Mouse (Mus musculus) small intestine, adult 2 months (tissue): ENCODE data around the gene Tefm. TPM values are rescaled to one million over a fixed set of nuclear protein-coding genes. Genes with fewer than 3 reads are reported as not detected.
"Not testable (repeated sequence)": the region's sequence is repeated elsewhere in the genome, so short reads cannot be mapped to it uniquely, and the experiment has no call there.

Source experiments
- H3K27ac ChIP-seq: fragments of 200-500 bp; 2 replicates; pipeline ENCODE4 v1.5.1; 2012; ENCODE audit warnings: low read depth, low read length, control low read depth, inconsistent platforms; ENCODE audit not compliant: insufficient read depth
- H3K27me3 ChIP-seq: fragments of 200-500 bp; 2 replicates; pipeline ENCODE4 v1.6.1; 2012; ENCODE audit warnings: mild to moderate bottlenecking, moderate library complexity, low read length, inconsistent platforms; ENCODE audit not compliant: control insufficient read depth, insufficient read depth
- H3K36me3 ChIP-seq: fragments of 200-500 bp; 2 replicates; pipeline ENCODE4 v1.6.1; 2012; ENCODE audit warnings: mild to moderate bottlenecking, low read length, control low read depth, inconsistent platforms; ENCODE audit not compliant: control insufficient read depth, insufficient read depth
- H3K4me1 ChIP-seq: fragments of 200-500 bp; 2 replicates; pipeline ENCODE4 v1.6.1; 2012; ENCODE audit warnings: low read length, inconsistent platforms, mixed read lengths; ENCODE audit not compliant: control insufficient read depth, insufficient read depth, insufficient read length
- H3K4me3 ChIP-seq: fragments of 200-500 bp; 2 replicates; pipeline ENCODE4 v1.5.1; 2012; ENCODE audit warnings: low read depth, mild to moderate bottlenecking, control low read depth, inconsistent platforms, low read length, moderate library complexity
- CTCF ChIP-seq: fragments of 200-500 bp; IDR thresholded peaks from 2 replicates; pipeline ENCODE4 v1.5.1; 2012; ENCODE audit warnings: low read depth, mild to moderate bottlenecking, control low read depth, inconsistent platforms, low read length, moderate library complexity, mixed read lengths; ENCODE audit not compliant: insufficient replicate concordance, insufficient read length; ENCODE audit errors: extremely low read depth
- POLR2A ChIP-seq: fragments of 200-500 bp; IDR thresholded peaks from 2 replicates; pipeline ENCODE4 v1.6.1; 2012; ENCODE audit warnings: low read depth, mild to moderate bottlenecking, control low read depth, inconsistent platforms, low read length, moderate library complexity
- WGBS: fragments of 180-500 bp; shearing (Covaris S2); methylation state at CpG from one replicate; pipeline ENCODE4 v1.1.7; 2018; 5-methylcytosine and 5-hydroxymethylcytosine counted together
- polyA plus RNA-seq: library from polyadenylated mRNA; depleted of rRNA; stranded (reverse); fragments of >200 nt; gene quantifications from 2 replicates; pipeline ENCODE4 v1.2.3, GENCODE M21; 2012; rRNA removed

The Tefm gene
- 0.60 and 1.1 TPM in 2 replicates for polyA plus RNA-seq

GRCm38 (mm10) chr11:80141825-80142521, at the start of gene Tefm:
TSS of gene Tefm (minus strand) at chr11:80142175.
- under 1% methylated on average over 40 of the region's 40 CpGs for WGBS
- Histone ChIP-seq H3K27me3 (no peaks in the 10 kb centered on the region), H3K4me3 (peak within 1 kb of the TSS; percentile 93), H3K36me3 (peaks cover 2% of the 10 kb centered on the region; the same call in 1 of the 2 replicates), H3K27ac (peak within 1 kb of the TSS; percentile 83), H3K4me1 (peaks cover 16% of the 10 kb centered on the region)
- no peak for TF ChIP-seq CTCF
- peak; percentile 56; the same call in 1 of the 2 replicates for TF ChIP-seq POLR2A

- Histone ChIP-seq H3K4me3 (no peak overlapping the region), H3K27me3 (no peaks in the 10 kb centered on the region), H3K36me3 (peaks cover 21% of the 10 kb centered on the region), H3K4me1 (no peaks in the 10 kb centered on the region), H3K27ac (no peak overlapping the region)
- TF ChIP-seq CTCF = no peak
- TF ChIP-seq POLR2A = no peak
- 77% methylated on average over 4 of the region's 4 CpGs for WGBS
Measured at GRCm38 (mm10) chr11:80190280-80190679, 48.3 kb upstream of the Tefm start.

- not testable (repeated sequence) for H3K27me3 ChIP-seq, H3K36me3 ChIP-seq, H3K4me1 ChIP-seq
- Histone ChIP-seq H3K4me3 (peak overlapping the region; percentile 7; the same call in 1 of the 2 replicates), H3K27ac (0 out of 2 replicates have a peak overlapping the region, but pooled peaks have one; percentile 16)
- WGBS = 58% methylated on average over 5 of the region's 5 CpGs
Measured at GRCm38 (mm10) chr11:80185441-80185976, 43.5 kb upstream of the Tefm start.

GRCm38 (mm10) chr11:80184531-80185071, 42.6 kb upstream of the Tefm start:
- WGBS = 50% methylated on average over 6 of the region's 6 CpGs
- H3K27me3 ChIP-seq = no peaks in the 10 kb centered on the region
- 0 out of 2 replicates have a peak overlapping the region, but pooled peaks have one; percentile 12 for H3K27ac ChIP-seq
- H3K4me1 ChIP-seq = no peaks in the 10 kb centered on the region
- H3K4me3 ChIP-seq = peak overlapping the region; percentile 69; the same call in 1 of the 2 replicates
- peaks cover 2% of the 10 kb centered on the region; the same call in 1 of the 2 replicates for H3K36me3 ChIP-seq
- no peak for TF ChIP-seq POLR2A
- TF ChIP-seq CTCF = no peak

- Histone ChIP-seq H3K27me3 (no peaks in the 10 kb centered on the region), H3K27ac (peak within 1 kb of the TSS; percentile 73), H3K4me1 (no peaks in the 10 kb centered on the region), H3K36me3 (0 out of 2 replicates have a peak, but pooled peaks cover 2% of the 10 kb centered on the region), H3K4me3 (peak within 1 kb of the TSS; percentile 69)
- TF ChIP-seq CTCF (no peak), POLR2A (peak; percentile 90)
- WGBS = under 1% methylated on average over 33 of the region's 33 CpGs
Measured at GRCm38 (mm10) chr11:80183705-80184255, 41.8 kb upstream of the Tefm start, which contains the start of gene Rnf135. TSS of gene Rnf135 (plus strand) at chr11:80183851.

- peak overlapping the region; percentile 54; the same call in 1 of the 2 replicates for H3K27ac ChIP-seq
- WGBS = 38% methylated on average over 12 of the region's 12 CpGs
Measured at GRCm38 (mm10) chr11:80183054-80183704, 41.2 kb upstream of the Tefm start.

More at GRCm38 (mm10) chr11:80183054-80183704, 41.2 kb upstream of the Tefm start:
- H3K36me3 ChIP-seq, H3K4me1 ChIP-seq, H3K27me3 ChIP-seq: not testable (repeated sequence)
- peak overlapping the region; percentile 69 for H3K4me3 ChIP-seq
